Mouse (Mus musculus) heart, embryonic 16.5 days (tissue): Measurements from ENCODE around the gene Erbb3. TPM values are rescaled to one million over a fixed set of nuclear protein-coding genes. Genes with fewer than 3 reads are reported as not detected.
"Not testable (repeated sequence)": the region's sequence is repeated elsewhere in the genome, so short reads cannot be mapped to it uniquely, and the experiment has no call there.

Source experiments
- ATAC-seq: fragments of 200-750 bp; cut with Nextera tagmentation; replicated peaks from 2 replicates; pipeline ENCODE4 v1.8.0; 2017; ENCODE audit warnings: moderate number of reproducible peaks; ENCODE audit not compliant: insufficient read depth, low FRiP score; ENCODE audit errors: extremely low read depth
- H3K27ac ChIP-seq: fragments of 300-500 bp; sonication (generic); 2 replicates; pipeline ENCODE4 v1.5.1; 2014; ENCODE audit warnings: mild to moderate bottlenecking, low read length, control low read depth, moderate library complexity
- H3K27me3 ChIP-seq: fragments of 300-500 bp; sonication (generic); 2 replicates; pipeline ENCODE4 v1.6.1; 2014; ENCODE audit warnings: low read length, mixed read lengths; ENCODE audit not compliant: control insufficient read depth, insufficient read depth
- H3K36me3 ChIP-seq: fragments of 300-500 bp; sonication (generic); 2 replicates; pipeline ENCODE4 v1.6.1; 2014; ENCODE audit not compliant: control insufficient read depth, insufficient read depth
- H3K4me1 ChIP-seq: fragments of 300-500 bp; sonication (generic); 2 replicates; pipeline ENCODE4 v1.6.1; 2014; ENCODE audit warnings: low read length, mixed read lengths; ENCODE audit not compliant: control insufficient read depth, insufficient read depth
- H3K4me2 ChIP-seq: fragments of 300-500 bp; sonication (generic); 2 replicates; pipeline ENCODE4 v1.6.1; 2014; ENCODE audit warnings: low read depth, mild to moderate bottlenecking, control low read depth, low read length
- H3K4me3 ChIP-seq: fragments of 300-500 bp; sonication (generic); 2 replicates; pipeline ENCODE4 v1.5.1; 2014; ENCODE audit warnings: mild to moderate bottlenecking, control low read depth, low read length
- H3K9ac ChIP-seq: fragments of 300-500 bp; sonication (generic); 2 replicates; pipeline ENCODE4 v1.6.1; 2014; ENCODE audit warnings: low read length, control low read depth
- H3K9me3 ChIP-seq: fragments of 300-500 bp; sonication (generic); replicated peaks from 2 replicates; pipeline ENCODE4 v1.6.1; 2016; ENCODE audit warnings: low read length; ENCODE audit not compliant: control insufficient read depth
- WGBS: fragments of 180-500 bp; shearing (Covaris S2); extraction: QIAGEN DNeasy Blood & Tissue Kit; methylation state at CpG from one replicate; pipeline ENCODE4 v1.1.7; 2014; 5-methylcytosine and 5-hydroxymethylcytosine counted together
- polyA plus RNA-seq: library from polyadenylated mRNA; unstranded; fragments of >200 nt; fragmentation: Nextera tagmentation; extraction: Ambion mirVana; gene quantifications from 2 replicates; pipeline ENCODE4 v1.2.1, GENCODE M21; 2015

Erbb3 gene
- polyA plus RNA-seq, 1 experiment from 2014 or later: 3.9 TPM

GRCm38 (mm10) chr10:128615798-128616448 lies 26.5 kb upstream of the Erbb3 start:
- H3K36me3 ChIP-seq, H3K9me3 ChIP-seq, H3K4me3 ChIP-seq, H3K9ac ChIP-seq, ATAC-seq, H3K27me3 ChIP-seq, H3K4me1 ChIP-seq, H3K27ac ChIP-seq, H3K4me2 ChIP-seq: not testable (repeated sequence)
- 88% methylated on average over 6 of the region's 7 CpGs for WGBS

GRCm38 (mm10) chr10:128614934-128615333 lies 25.5 kb upstream of the Erbb3 start:
- H3K4me2 ChIP-seq: no peak overlapping the region
- H3K27me3 ChIP-seq: no peaks in the 10 kb centered on the region
- H3K27ac ChIP-seq: no peak overlapping the region
- H3K9ac ChIP-seq: no peak overlapping the region
- no peaks in the 10 kb centered on the region for H3K36me3 ChIP-seq
- WGBS: 58% methylated on average over 3 of the region's 3 CpGs
- ATAC-seq: no peak
- no peak overlapping the region for H3K4me3 ChIP-seq
- H3K9me3 ChIP-seq: no peaks in the 10 kb centered on the region
- no peaks in the 10 kb centered on the region for H3K4me1 ChIP-seq

GRCm38 (mm10) chr10:128613820-128614219 lies 24.4 kb upstream of the Erbb3 start:
- H3K36me3 ChIP-seq, H3K4me1 ChIP-seq, H3K4me2 ChIP-seq, H3K4me3 ChIP-seq, ATAC-seq, H3K9ac ChIP-seq, H3K27ac ChIP-seq, H3K9me3 ChIP-seq, H3K27me3 ChIP-seq: not testable (repeated sequence)
- 48% methylated on average over 4 of the region's 4 CpGs for WGBS

GRCm38 (mm10) chr10:128613154-128613440 lies 23.6 kb upstream of the Erbb3 start:
- Histone ChIP-seq H3K27me3 (no peaks in the 10 kb centered on the region), H3K9ac (no peak overlapping the region), H3K4me3 (no peak overlapping the region), H3K27ac (no peak overlapping the region), H3K4me1 (no peaks in the 10 kb centered on the region), H3K36me3 (no peaks in the 10 kb centered on the region), H3K9me3 (no peaks in the 10 kb centered on the region), H3K4me2 (peak overlapping the region; percentile 8; the same call in 1 of the 2 replicates)
- WGBS: 31% methylated on average over 6 of the region's 6 CpGs
- no peak for ATAC-seq

- Histone ChIP-seq H3K27ac (no peak overlapping the region), H3K4me2 (peak overlapping the region; percentile 8; the same call in 1 of the 2 replicates), H3K4me1 (no peaks in the 10 kb centered on the region), H3K36me3 (no peaks in the 10 kb centered on the region), H3K4me3 (no peak overlapping the region), H3K27me3 (no peaks in the 10 kb centered on the region), H3K9ac (no peak overlapping the region), H3K9me3 (no peaks in the 10 kb centered on the region)
- peak; percentile 70 for ATAC-seq
- WGBS: 13% methylated on average over 16 of the region's 16 CpGs
Observed at GRCm38 (mm10) chr10:128612433-128613153, 23.1 kb upstream of the Erbb3 start.

- ATAC-seq: no peak
- WGBS: 35% methylated on average over 2 of the region's 2 CpGs
- no peaks in the 10 kb centered on the region for H3K27me3 ChIP-seq
- no peaks in the 10 kb centered on the region for H3K4me1 ChIP-seq
- H3K36me3 ChIP-seq: no peaks in the 10 kb centered on the region
- H3K4me2 ChIP-seq: no peak overlapping the region
- no peak overlapping the region for H3K9ac ChIP-seq
- no peaks in the 10 kb centered on the region for H3K9me3 ChIP-seq
- H3K4me3 ChIP-seq: no peak overlapping the region
- H3K27ac ChIP-seq: no peak overlapping the region
Observed at GRCm38 (mm10) chr10:128606483-128606882, 17.0 kb upstream of the Erbb3 start.

GRCm38 (mm10) chr10:128602470-128603128 lies 13.1 kb upstream of the Erbb3 start:
- H3K27ac ChIP-seq: no peak overlapping the region
- no peak overlapping the region for H3K9ac ChIP-seq
- no peaks in the 10 kb centered on the region for H3K4me1 ChIP-seq
- H3K4me2 ChIP-seq: no peak overlapping the region
- ATAC-seq: no peak
- H3K4me3 ChIP-seq: no peak overlapping the region
- no peaks in the 10 kb centered on the region for H3K36me3 ChIP-seq
- H3K27me3 ChIP-seq: no peaks in the 10 kb centered on the region
- 62% methylated on average over 4 of the region's 4 CpGs for WGBS
- H3K9me3 ChIP-seq: no peaks in the 10 kb centered on the region

GRCm38 (mm10) chr10:128601499-128601898 lies 12.0 kb upstream of the Erbb3 start:
- 71% methylated on average over 1 of the region's 1 CpGs for whole genome bisulfite sequencing
- no peaks in the 10 kb centered on the region for H3K9me3 ChIP-seq
- no peak overlapping the region for H3K4me2 ChIP-seq
- ATAC-seq: no peak
- no peaks in the 10 kb centered on the region for H3K27me3 ChIP-seq
- H3K4me3 ChIP-seq: no peak overlapping the region
- no peak overlapping the region for H3K9ac ChIP-seq
- no peaks in the 10 kb centered on the region for H3K36me3 ChIP-seq
- no peak overlapping the region for H3K27ac ChIP-seq
- no peaks in the 10 kb centered on the region for H3K4me1 ChIP-seq

GRCm38 (mm10) chr10:128598476-128598875 lies 9.0 kb upstream of the Erbb3 start:
- ATAC-seq: no peak
- Histone ChIP-seq H3K27me3 (no peaks in the 10 kb centered on the region), H3K27ac (no peak overlapping the region), H3K4me1 (no peaks in the 10 kb centered on the region), H3K4me2 (no peak overlapping the region), H3K9ac (no peak overlapping the region), H3K4me3 (no peak overlapping the region), H3K9me3 (no peaks in the 10 kb centered on the region), H3K36me3 (no peaks in the 10 kb centered on the region)
- 71% methylated on average over 2 of the region's 2 CpGs for WGBS
